ENCODE assay signal across 9 mouse cellular contexts in genomic region chr5:125241627-125242026, GRCm38 (mm10).
DNase-seq lines count a peak whose midpoint lies in the region; ATAC-seq and TF ChIP-seq lines count a peak whose summit lies in the region.
"Had no signal": no experiment of that assay in that cellular context is flagged by ENCODE, and none has a peak within 500 bp of the region (broad histone marks: within the 10 kb centered on the region; RNA-seq: fewer than 3 reads in every experiment).

No protein-coding gene starts in this region.

- H3K27ac ChIP-seq in left cerebral cortex, adult 2 months: no peak overlapping the region
- H3K27ac ChIP-seq in embryonic facial prominence, embryonic 12.5 days: peak overlapping the region; percentile 26; the same call in 1 of the 2 replicates
- no peak overlapping the region for H3K27ac ChIP-seq in midbrain, postnatal 0 days (ENCODE audit: low read depth, low read length)

- TF ChIP-seq CTCF in left cerebral cortex, adult 2 months (IDR thresholded peaks at IDR 0.05): no peak
- peak; percentile 29 for TF ChIP-seq CTCF in midbrain, postnatal 0 days (IDR thresholded peaks at IDR 0.05)

- no peaks in the 10 kb centered on the region for H3K36me3 ChIP-seq in embryonic facial prominence, embryonic 12.5 days
- H3K36me3 ChIP-seq in midbrain, postnatal 0 days (ENCODE audit: insufficient read depth, low read length): no peaks in the 10 kb centered on the region

- H3K9me3 ChIP-seq in embryonic facial prominence, embryonic 12.5 days: no peaks in the 10 kb centered on the region
- no peaks in the 10 kb centered on the region for H3K9me3 ChIP-seq in midbrain, postnatal 0 days (ENCODE audit: low read length)

- no peak overlapping the region for H3K9ac ChIP-seq in embryonic facial prominence, embryonic 12.5 days
- no peak overlapping the region for H3K9ac ChIP-seq in midbrain, postnatal 0 days (replicated peaks; ENCODE audit: low read length, poor library complexity, severe bottlenecking)

- no peak overlapping the region for H3K4me3 ChIP-seq in left cerebral cortex, adult 2 months
- no peak overlapping the region for H3K4me3 ChIP-seq in embryonic facial prominence, embryonic 12.5 days
- H3K4me3 ChIP-seq in midbrain, postnatal 0 days (ENCODE audit: low read depth, low read length): no peak overlapping the region

- H3K4me2 ChIP-seq in embryonic facial prominence, embryonic 12.5 days (replicated peaks): no peak overlapping the region
- H3K4me2 ChIP-seq in midbrain, postnatal 0 days (ENCODE audit: low read depth, low read length, poor library complexity, severe bottlenecking): no peak overlapping the region

- 20% methylated on average over 6 of the region's 7 CpGs for WGBS in embryonic facial prominence, embryonic 12.5 days
- WGBS in midbrain, postnatal 0 days: 31% methylated on average over 7 of the region's 7 CpGs

- no peaks in the 10 kb centered on the region for H3K27me3 ChIP-seq in embryonic facial prominence, embryonic 12.5 days
- no peaks in the 10 kb centered on the region for H3K27me3 ChIP-seq in midbrain, postnatal 0 days (ENCODE audit: insufficient read depth, low read length)

- intact Hi-C loops in left cerebral cortex, postnatal 4 days (cut with DNase I): no loop called here
- intact Hi-C loops in left cerebral cortex, adult 2 months (cut with DNase I): no loop called here

- peak; percentile 25 for DNase-seq in adrenal gland, adult 2 months
- DNase-seq in adrenal gland, adult (ENCODE audit: inconsistent age in 2 of 2, low spot score in 1 of 2): no peak
- peak; percentile 31 for DNase-seq in left cerebral cortex, postnatal 4 days
- DNase-seq in left cerebral cortex, adult 2 months (ENCODE audit: extremely low spot score in 1 of 2, low spot score in 2 of 2): no peak
- no peak for DNase-seq in midbrain, postnatal 0 days (ENCODE audit: low spot score)
- no peak for DNase-seq in testis, postnatal 10 days (ENCODE audit: low spot score)
- DNase-seq in cerebellum, postnatal 10 days: no peak
- DNase-seq: thymus, adult 18-20 months had no signal

- no peak; the same call in 1 of the 2 replicates for ATAC-seq in embryonic facial prominence, embryonic 12.5 days (ENCODE audit: insufficient number of reproducible peaks, insufficient read depth, low FRiP score, low TSS enrichment)
- no peak for ATAC-seq in midbrain, postnatal 0 days (ENCODE audit: low FRiP score)

- peaks cover 35% of the 10 kb centered on the region for H3K4me1 ChIP-seq in embryonic facial prominence, embryonic 12.5 days
- peaks cover 15% of the 10 kb centered on the region for H3K4me1 ChIP-seq in midbrain, postnatal 0 days (ENCODE audit: insufficient read depth, low read length)

Comparison
In these comparisons a context has a peak if more than half of its experiments do, and no peak if none do; other contexts are left out.
1. DNase-seq: peak in adrenal gland, adult 2 months (single experiment) and left cerebral cortex, postnatal 4 days (single experiment); none in adrenal gland, adult (0 of 2), left cerebral cortex, adult 2 months (0 of 2), midbrain, postnatal 0 days (single experiment), testis, postnatal 10 days (single experiment) and cerebellum, postnatal 10 days (0 of 2).